Mouse (Mus musculus) embryo, embryonic 11 days (tissue): ENCODE measurements around the gene Olfr748.
"Not testable (repeated sequence)": the region's sequence is repeated elsewhere in the genome, so short reads cannot be mapped to it uniquely, and the experiment has no call there.

Experiments used
- DNase-seq: peaks from one replicate; pipeline ENCODE4 v3.0.0-alpha.2; 2015

Olfr748 gene

GRCm38 (mm10) chr14:50707073-50707472 is at the start of gene Olfr748:
TSS of gene Olfr748 (plus strand) at chr14:50707373.
- no peak for DNase-seq

- no peak for DNase-seq
Observed at GRCm38 (mm10) chr14:50693106-50693505, 14.1 kb upstream of the Olfr748 start, which contains the start of gene Olfr747. TSS of gene Olfr747 (minus strand) at chr14:50693206.

- DNase-seq: not testable (repeated sequence)
Observed at GRCm38 (mm10) chr14:50719875-50720274, 12.7 kb downstream of the Olfr748 start.

GRCm38 (mm10) chr14:50722371-50722770 is 15.2 kb downstream of the Olfr748 start:
- DNase-seq: not testable (repeated sequence)

GRCm38 (mm10) chr14:50740334-50740733 is 33.2 kb downstream of the Olfr748 start:
- DNase-seq: no peak

GRCm38 (mm10) chr14:50741584-50741983 is 34.4 kb downstream of the Olfr748 start:
- DNase-seq: no peak

- DNase-seq: no peak
Observed at GRCm38 (mm10) chr14:50744994-50745393, 37.8 kb downstream of the Olfr748 start, which contains the start of gene Olfr749. TSS of gene Olfr749 (minus strand) at chr14:50745094.

GRCm38 (mm10) chr14:50758416-50759085 is 51.4 kb downstream of the Olfr748 start:
- DNase-seq: no peak
